Mouse (Mus musculus) bone marrow macrophage, adult 2 months (primary cell): ENCODE measurements around the gene Rftn2.

ENCODE experiments used
- CTCF ChIP-seq: IDR thresholded peaks from 2 replicates; pipeline ENCODE4 v1.5.1; 2012; ENCODE audit warnings: low read depth, mild to moderate bottlenecking, low read length, moderate library complexity
- POLR2A ChIP-seq: IDR thresholded peaks from 2 replicates; pipeline ENCODE4 v1.6.1; 2012; ENCODE audit warnings: mild to moderate bottlenecking, low read depth, low read length, borderline replicate concordance

GRCm38 (mm10) chr1:55182392-55182791 lies 44.2 kb downstream of the Rftn2 start:
- no peak for TF ChIP-seq CTCF
- TF ChIP-seq POLR2A, result no peak
